Mouse (Mus musculus) activated CD4-positive, CD25-positive, alpha-beta regulatory T cell, adult 4 months (primary cell): ENCODE measurements around the gene Col23a1. TPM values are rescaled to one million over a fixed set of nuclear protein-coding genes. Genes with fewer than 3 reads are reported as not detected.
"Not testable (repeated sequence)": the region's sequence is repeated elsewhere in the genome, so short reads cannot be mapped to it uniquely, and the experiment has no call there.

Experiments
- ATAC-seq: one replicate; pipeline ENCODE4 v1.8.0; 2017
- polyA plus RNA-seq, 2 experiments: library from polyadenylated mRNA; unstranded; fragments of 100-300 nt; shearing (Covaris generic); gene quantifications; one replicate each; pipeline ENCODE4 v1.2.1; 2017

Gene Col23a1
- polyA plus RNA-seq, 2 experiments from 2014 or later, result 0.78 to 0.98 TPM

DNA sequence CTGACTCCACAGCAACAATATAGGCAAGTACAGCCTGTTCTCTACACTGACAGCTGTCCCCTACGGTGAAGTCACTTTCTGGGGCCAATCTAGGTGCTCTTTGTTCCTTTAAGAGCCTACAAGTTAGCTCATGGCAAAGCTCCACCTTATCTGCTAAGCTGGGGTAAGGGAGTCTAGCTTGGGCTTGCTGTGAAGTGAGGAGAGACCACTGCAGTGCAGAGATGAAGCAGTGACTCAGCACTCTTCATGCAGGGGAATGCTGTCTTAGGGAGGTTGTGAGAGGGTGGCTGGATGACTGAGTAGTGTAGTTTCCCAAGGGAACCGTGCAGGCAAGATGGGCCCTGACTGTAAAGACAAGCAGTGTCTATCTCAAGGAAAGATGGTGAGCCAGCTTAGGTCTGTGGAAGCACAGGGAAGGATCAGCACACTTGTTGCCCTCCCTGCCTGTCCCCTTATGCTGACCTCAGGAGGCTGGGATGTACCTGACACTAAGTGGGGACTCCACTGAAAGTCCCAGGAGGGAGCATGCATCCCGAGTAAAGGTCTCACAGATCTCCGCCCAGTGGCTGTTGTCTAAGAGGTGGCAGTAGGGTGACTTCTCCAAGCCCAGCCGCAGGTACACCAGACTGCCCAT lies 335.6 kb downstream of the Col23a1 start:
- no peak for ATAC-seq

GRCm38 (mm10) chr11:51627425-51627824 lies 337.7 kb downstream of the Col23a1 start:
- ATAC-seq, result no peak

GRCm38 (mm10) chr11:51627907-51628306 lies 338.2 kb downstream of the Col23a1 start:
- ATAC-seq, result no peak

DNA sequence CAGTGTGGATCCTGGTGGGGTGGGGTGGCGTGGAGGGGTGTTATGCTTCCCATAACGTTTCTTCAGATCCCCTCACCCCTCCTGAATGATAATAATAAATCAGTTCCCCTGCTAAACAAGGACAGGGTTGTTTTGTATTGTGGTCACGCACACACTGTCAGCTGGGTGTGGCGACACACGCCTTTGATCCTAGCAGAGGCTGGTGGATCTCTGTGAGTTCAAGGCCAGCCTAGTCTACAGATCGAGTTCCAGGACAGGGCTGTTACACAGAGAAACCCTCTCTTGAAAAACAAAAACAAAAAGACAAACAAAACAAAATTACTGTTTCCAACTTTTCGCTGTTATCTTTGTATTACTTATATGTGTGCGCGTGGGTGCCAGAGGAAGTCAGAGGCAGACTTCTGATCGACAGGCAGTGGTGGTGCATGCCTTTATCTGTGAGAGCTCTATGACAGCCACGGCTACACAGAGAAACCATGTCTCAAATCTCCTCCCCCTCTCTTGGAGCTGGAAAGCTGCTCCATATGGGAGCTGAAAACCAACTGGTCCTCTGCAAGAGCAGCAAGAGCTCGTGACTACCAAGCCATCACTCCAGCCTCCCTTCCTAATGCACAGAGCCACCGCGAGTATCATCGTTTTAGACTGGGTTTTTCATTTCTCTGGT lies 340.1 kb downstream of the Col23a1 start:
- no peak for ATAC-seq

- ATAC-seq, result no peak
Observed at GRCm38 (mm10) chr11:51632130-51632753, 342.5 kb downstream of the Col23a1 start.

DNA sequence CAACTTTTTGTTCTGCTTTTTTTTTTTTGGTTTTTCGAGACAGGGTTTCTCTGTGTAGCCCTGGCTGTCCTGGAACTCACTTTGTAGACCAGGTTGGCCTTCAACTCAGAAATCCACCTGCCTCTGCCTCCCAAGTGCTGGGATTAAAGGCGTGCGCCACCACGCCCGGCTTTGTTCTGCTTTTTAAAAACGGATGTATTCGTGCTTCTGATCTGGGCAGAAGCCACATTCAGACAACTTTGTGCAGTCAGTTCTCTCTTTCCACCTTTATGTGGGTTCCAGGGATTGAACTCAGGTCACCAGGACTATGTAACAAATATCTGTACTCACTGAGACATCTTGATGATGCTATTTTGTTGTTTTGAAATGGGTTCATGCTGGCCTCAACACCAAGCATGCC lies 343.5 kb downstream of the Col23a1 start:
- ATAC-seq, result not testable (repeated sequence)

Other genes starting within 250 kb of the Col23a1 start
- gene Olfr1375, start 241.8 kb upstream of the Col23a1 start, polyA plus RNA-seq, result not detected
- not detected for gene Zfp354a, start 230.7 kb upstream of the Col23a1 start, polyA plus RNA-seq
- not detected for gene Gm12569, start 69.4 kb upstream of the Col23a1 start, polyA plus RNA-seq
- 100 to 1,000 TPM; 154 to 164 TPM for gene Clk4, start 28.2 kb upstream of the Col23a1 start, polyA plus RNA-seq
- not detected for gene BC049762, start 26.9 kb upstream of the Col23a1 start, polyA plus RNA-seq